Mouse (Mus musculus): ENCODE measurements around the gene Ugt1a6b. TPM values are rescaled to one million over a fixed set of nuclear protein-coding genes. Genes with fewer than 3 reads are reported as not detected.

The Ugt1a6b gene
- polyA plus RNA-seq, 1 experiment from 2014 or later, result not detected

DNA sequence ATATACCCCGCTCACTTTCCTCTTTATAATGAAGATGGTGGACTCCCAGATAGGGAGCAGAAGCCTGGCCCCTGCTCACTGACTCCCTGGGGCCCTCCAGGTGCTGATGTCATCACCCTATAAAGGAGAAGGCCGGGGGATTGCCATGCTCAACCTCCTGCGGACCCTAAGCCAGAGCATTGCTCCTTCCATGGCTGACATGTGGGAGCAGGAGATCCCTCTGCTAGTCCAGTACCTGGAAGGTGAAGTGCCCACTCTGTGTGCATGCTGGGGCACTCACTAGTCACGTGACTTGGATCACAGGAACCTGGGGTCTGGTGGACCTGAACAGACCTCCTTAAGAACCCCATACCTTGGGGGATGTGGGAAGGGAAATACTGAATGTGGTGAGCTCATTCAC, 137.5 kb downstream of the Ugt1a6b start:
- H3K4me2 ChIP-seq (ENCODE audit: low read length), result no peak overlapping the region
- H3K4me1 ChIP-seq (replicated peaks; ENCODE audit: control insufficient read depth, insufficient read depth, low read length), result no peaks in the 10 kb centered on the region
- no peaks in the 10 kb centered on the region for H3K27me3 ChIP-seq (replicated peaks; ENCODE audit: control insufficient read depth, insufficient read depth, low read length)
- 71% methylated on average over 4 of the region's 4 CpGs for WGBS
- H3K27ac ChIP-seq (ENCODE audit: low read depth), result no peak overlapping the region
- DNase-seq (ENCODE audit: low spot score) (no peak), ATAC-seq (replicated peaks; ENCODE audit: low FRiP score, low TSS enrichment, low read depth) (no peak)
- H3K9ac ChIP-seq (ENCODE audit: low read length), result no peak overlapping the region
- peaks cover 73% of the 10 kb centered on the region for H3K9me3 ChIP-seq (ENCODE audit: control insufficient read depth, low read length)
- H3K36me3 ChIP-seq (ENCODE audit: control insufficient read depth, insufficient read depth, low read length), result no peaks in the 10 kb centered on the region
- no peak overlapping the region for H3K4me3 ChIP-seq (ENCODE audit: low read depth, low read length)

DNA sequence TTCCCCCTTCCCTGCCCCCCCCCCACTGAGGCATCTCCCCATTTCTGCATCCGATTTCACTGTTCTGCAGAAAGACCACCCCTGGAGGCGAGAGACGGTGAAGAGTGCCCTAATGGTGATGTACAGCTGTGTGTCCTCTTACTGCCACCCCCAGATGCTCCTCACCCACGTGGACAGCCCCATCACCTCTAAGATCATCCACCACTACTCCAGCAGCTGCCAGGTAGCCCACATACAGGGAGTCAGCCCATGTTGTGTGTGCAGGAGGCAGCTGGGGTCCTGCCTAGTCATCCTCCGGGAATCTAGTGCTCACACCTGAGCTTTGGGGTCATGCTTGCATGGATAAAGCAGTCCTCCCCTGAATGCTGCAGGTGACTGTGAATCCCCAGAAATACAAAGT, 140.8 kb downstream of the Ugt1a6b start:
- H3K27me3 ChIP-seq (replicated peaks; ENCODE audit: control insufficient read depth, insufficient read depth, low read length), result no peaks in the 10 kb centered on the region
- WGBS, result 67% methylated on average over 5 of the region's 5 CpGs
- ATAC-seq (replicated peaks; ENCODE audit: low FRiP score, low TSS enrichment, low read depth) (no peak), DNase-seq (ENCODE audit: low spot score) (no peak)
- no peak overlapping the region for H3K9ac ChIP-seq (ENCODE audit: low read length)
- no peak overlapping the region for H3K27ac ChIP-seq (ENCODE audit: low read depth)
- H3K9me3 ChIP-seq (ENCODE audit: control insufficient read depth, low read length), result peaks cover 67% of the 10 kb centered on the region
- no peaks in the 10 kb centered on the region for H3K36me3 ChIP-seq (ENCODE audit: control insufficient read depth, insufficient read depth, low read length)
- no peaks in the 10 kb centered on the region for H3K4me1 ChIP-seq (replicated peaks; ENCODE audit: control insufficient read depth, insufficient read depth, low read length)
- H3K4me3 ChIP-seq (ENCODE audit: low read depth, low read length), result no peak overlapping the region
- no peak overlapping the region for H3K4me2 ChIP-seq (ENCODE audit: low read length)

DNA sequence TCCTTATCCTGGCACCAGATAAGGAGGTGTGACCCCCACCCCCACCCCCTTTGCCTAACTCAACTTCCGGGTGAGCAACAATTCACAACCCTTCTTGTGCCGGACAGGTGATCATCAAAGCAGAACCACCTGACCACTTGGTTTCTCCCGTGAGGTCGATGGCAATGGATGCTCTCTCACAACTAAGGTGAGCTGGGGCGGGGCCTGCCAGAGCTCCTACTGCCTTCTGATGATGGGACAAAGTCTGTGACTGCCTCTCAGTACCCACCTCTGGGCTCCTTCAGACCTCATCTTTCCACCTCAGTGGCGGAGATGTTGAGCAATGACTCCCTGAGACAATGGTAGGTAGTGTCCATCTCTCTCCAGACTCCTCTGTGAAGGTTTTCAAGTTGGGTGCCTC, 142.8 kb downstream of the Ugt1a6b start:
- H3K36me3 ChIP-seq (ENCODE audit: control insufficient read depth, insufficient read depth, low read length), result no peaks in the 10 kb centered on the region
- 76% methylated on average over 6 of the region's 6 CpGs for WGBS
- DNase-seq (ENCODE audit: low spot score), result no peak
- H3K4me1 ChIP-seq (replicated peaks; ENCODE audit: control insufficient read depth, insufficient read depth, low read length), result no peaks in the 10 kb centered on the region
- no peak overlapping the region for H3K4me3 ChIP-seq (ENCODE audit: low read depth, low read length)
- peaks cover 68% of the 10 kb centered on the region for H3K9me3 ChIP-seq (ENCODE audit: control insufficient read depth, low read length)
- no peaks in the 10 kb centered on the region for H3K27me3 ChIP-seq (replicated peaks; ENCODE audit: control insufficient read depth, insufficient read depth, low read length)
- H3K4me2 ChIP-seq (ENCODE audit: low read length), result no peak overlapping the region
- H3K27ac ChIP-seq (ENCODE audit: low read depth), result no peak overlapping the region
- ATAC-seq (replicated peaks; ENCODE audit: low FRiP score, low TSS enrichment, low read depth), result no peak
- no peak overlapping the region for H3K9ac ChIP-seq (ENCODE audit: low read length)

DNA sequence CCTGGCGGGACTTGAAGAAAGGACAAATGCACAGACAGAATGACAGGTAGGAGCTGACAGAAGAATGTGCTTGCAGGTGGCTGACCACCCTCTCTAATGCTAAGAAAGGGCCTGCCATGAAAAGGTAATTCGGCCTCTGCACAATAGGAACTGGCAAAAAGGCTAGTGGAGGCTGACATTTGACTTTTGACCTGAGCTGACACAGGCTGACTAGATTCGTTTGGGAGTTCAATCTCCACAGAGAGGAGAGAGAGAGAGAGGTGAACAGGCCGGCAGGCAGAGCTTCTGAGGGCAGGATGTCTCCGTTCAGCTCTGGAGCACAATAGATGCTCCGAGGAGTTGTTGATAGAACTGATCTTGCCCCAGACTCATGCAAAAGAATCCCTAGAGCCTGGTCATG, 143.3 kb downstream of the Ugt1a6b start:
- no peak for ATAC-seq (replicated peaks; ENCODE audit: low FRiP score, low TSS enrichment, low read depth)
- H3K27ac ChIP-seq (ENCODE audit: low read depth), result no peak overlapping the region
- H3K4me3 ChIP-seq (ENCODE audit: low read depth, low read length), result no peak overlapping the region
- no peak overlapping the region for H3K4me2 ChIP-seq (ENCODE audit: low read length)
- WGBS, result 47% methylated on average over 6 of the region's 6 CpGs
- no peak for DNase-seq (ENCODE audit: low spot score)
- H3K4me1 ChIP-seq (replicated peaks; ENCODE audit: control insufficient read depth, insufficient read depth, low read length), result no peaks in the 10 kb centered on the region
- H3K9me3 ChIP-seq (ENCODE audit: control insufficient read depth, low read length), result peaks cover 68% of the 10 kb centered on the region
- no peak overlapping the region for H3K9ac ChIP-seq (ENCODE audit: low read length)
- H3K36me3 ChIP-seq (ENCODE audit: control insufficient read depth, insufficient read depth, low read length), result no peaks in the 10 kb centered on the region
- H3K27me3 ChIP-seq (replicated peaks; ENCODE audit: control insufficient read depth, insufficient read depth, low read length), result no peaks in the 10 kb centered on the region

DNA sequence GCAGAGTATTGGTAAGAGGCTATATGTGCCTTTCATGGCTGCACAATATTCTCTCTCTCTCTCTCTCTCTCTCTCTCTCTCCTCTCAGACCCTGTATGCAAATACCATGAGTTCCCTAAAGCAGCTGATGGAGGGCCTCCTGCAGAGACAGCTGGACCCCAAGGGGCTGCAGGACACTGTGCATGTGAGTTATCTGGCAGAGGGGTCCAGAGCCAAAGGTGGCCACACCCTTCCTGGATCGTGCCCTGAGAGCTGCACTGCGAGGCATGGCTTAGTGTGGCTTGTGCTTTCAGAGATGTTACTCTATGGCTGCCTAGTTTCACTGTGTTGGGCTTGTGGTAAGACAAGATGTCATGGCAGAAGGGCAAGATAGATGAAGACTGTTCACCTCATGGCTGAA, 144.6 kb downstream of the Ugt1a6b start:
- H3K4me3 ChIP-seq (ENCODE audit: low read depth, low read length), result no peak overlapping the region
- H3K9me3 ChIP-seq (ENCODE audit: control insufficient read depth, low read length), result peaks cover 67% of the 10 kb centered on the region

DNA sequence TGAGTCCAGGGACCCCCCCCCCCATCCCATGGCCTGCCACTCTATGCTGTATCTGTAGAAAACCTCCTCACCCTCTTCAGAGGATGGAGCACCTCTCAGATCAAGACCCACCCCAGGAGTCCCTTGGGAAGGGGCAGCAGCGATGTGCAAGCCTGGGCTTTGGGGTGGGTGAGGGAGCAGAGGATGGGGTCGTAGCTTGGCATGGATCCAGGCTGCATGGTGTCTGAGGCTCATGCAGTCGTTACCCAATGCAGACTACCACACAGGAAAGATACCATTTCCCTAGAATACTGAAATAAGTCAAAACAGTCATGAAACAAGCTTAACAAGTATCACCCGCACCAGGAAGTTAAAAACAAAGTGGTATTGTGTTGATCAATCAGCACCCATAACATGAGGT, 145.6 kb downstream of the Ugt1a6b start:
- WGBS, result 71% methylated on average over 4 of the region's 4 CpGs
- Histone ChIP-seq H3K27ac (ENCODE audit: low read depth) (no peak overlapping the region), H3K36me3 (ENCODE audit: control insufficient read depth, insufficient read depth, low read length) (no peaks in the 10 kb centered on the region), H3K27me3 (replicated peaks; ENCODE audit: control insufficient read depth, insufficient read depth, low read length) (no peaks in the 10 kb centered on the region), H3K9me3 (ENCODE audit: control insufficient read depth, low read length) (peaks cover 63% of the 10 kb centered on the region), H3K9ac (ENCODE audit: low read length) (no peak overlapping the region), H3K4me3 (ENCODE audit: low read depth, low read length) (no peak overlapping the region), H3K4me2 (ENCODE audit: low read length) (no peak overlapping the region), H3K4me1 (replicated peaks; ENCODE audit: control insufficient read depth, insufficient read depth, low read length) (no peaks in the 10 kb centered on the region)
- DNase-seq (ENCODE audit: low spot score) (no peak), ATAC-seq (replicated peaks; ENCODE audit: low FRiP score, low TSS enrichment, low read depth) (no peak)

More for the DNA sequence above, 144.6 kb downstream of the Ugt1a6b start:
- ATAC-seq (replicated peaks; ENCODE audit: low FRiP score, low TSS enrichment, low read depth) (no peak), DNase-seq (ENCODE audit: low spot score) (no peak)
- H3K27ac ChIP-seq (ENCODE audit: low read depth), result no peak overlapping the region
- WGBS, result 50% methylated on average over 2 of the region's 2 CpGs
- no peak overlapping the region for H3K9ac ChIP-seq (ENCODE audit: low read length)
- no peak overlapping the region for H3K4me2 ChIP-seq (ENCODE audit: low read length)
- H3K27me3 ChIP-seq (replicated peaks; ENCODE audit: control insufficient read depth, insufficient read depth, low read length), result no peaks in the 10 kb centered on the region
- H3K36me3 ChIP-seq (ENCODE audit: control insufficient read depth, insufficient read depth, low read length), result no peaks in the 10 kb centered on the region
- H3K4me1 ChIP-seq (replicated peaks; ENCODE audit: control insufficient read depth, insufficient read depth, low read length), result no peaks in the 10 kb centered on the region

DNA sequence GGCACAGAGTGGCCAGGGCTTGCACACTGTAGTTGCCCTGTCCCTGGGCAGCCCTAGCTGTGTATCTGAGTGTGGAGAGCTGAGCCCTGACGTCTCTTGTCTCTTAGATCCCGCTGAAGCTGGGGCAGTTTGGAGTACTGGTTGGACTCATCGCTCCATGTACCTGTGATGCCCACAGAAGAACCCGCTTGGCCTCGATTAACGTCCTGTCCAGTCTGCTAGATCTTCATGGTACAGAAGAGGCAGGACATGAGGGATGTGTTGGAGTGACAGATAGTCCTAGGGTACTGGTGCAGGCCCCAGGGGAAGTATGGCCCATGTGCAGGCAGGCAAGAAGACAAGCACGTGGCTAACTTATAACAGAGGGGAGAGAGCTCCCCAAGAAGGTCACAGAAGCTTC, 146.5 kb downstream of the Ugt1a6b start:
- Histone ChIP-seq H3K4me3 (ENCODE audit: low read depth, low read length) (no peak overlapping the region), H3K9me3 (ENCODE audit: control insufficient read depth, low read length) (peaks cover 59% of the 10 kb centered on the region), H3K36me3 (ENCODE audit: control insufficient read depth, insufficient read depth, low read length) (no peaks in the 10 kb centered on the region), H3K4me1 (replicated peaks; ENCODE audit: control insufficient read depth, insufficient read depth, low read length) (no peaks in the 10 kb centered on the region), H3K27ac (ENCODE audit: low read depth) (no peak overlapping the region), H3K4me2 (ENCODE audit: low read length) (no peak overlapping the region), H3K9ac (ENCODE audit: low read length) (no peak overlapping the region), H3K27me3 (replicated peaks; ENCODE audit: control insufficient read depth, insufficient read depth, low read length) (no peaks in the 10 kb centered on the region)
- DNase-seq (ENCODE audit: low spot score) (no peak), ATAC-seq (replicated peaks; ENCODE audit: low FRiP score, low TSS enrichment, low read depth) (no peak)
- WGBS, result 78% methylated on average over 7 of the region's 7 CpGs

DNA sequence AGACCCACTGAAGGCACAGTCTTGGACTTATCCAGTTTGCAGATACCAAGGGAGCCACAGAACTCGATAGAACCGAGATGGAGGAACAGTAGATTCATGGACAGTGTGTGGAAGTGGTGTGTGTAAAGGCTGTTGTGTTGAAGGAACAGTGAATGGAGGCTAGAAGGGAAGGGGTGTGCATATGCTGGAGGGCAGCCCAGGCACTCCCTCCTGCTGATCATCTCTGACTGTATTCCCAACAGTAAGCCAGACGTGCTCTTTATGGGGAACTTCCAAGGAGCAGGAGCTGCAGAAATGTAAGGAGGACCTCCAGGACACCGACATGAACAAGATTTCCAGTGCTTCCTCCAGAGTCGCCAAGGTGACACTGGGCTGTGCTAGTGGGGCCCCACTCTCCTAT, 147.0 kb downstream of the Ugt1a6b start:
- 81% methylated on average over 5 of the region's 5 CpGs for WGBS
- ATAC-seq (replicated peaks; ENCODE audit: low FRiP score, low TSS enrichment, low read depth) (no peak), DNase-seq (ENCODE audit: low spot score) (no peak)
- Histone ChIP-seq H3K27me3 (replicated peaks; ENCODE audit: control insufficient read depth, insufficient read depth, low read length) (no peaks in the 10 kb centered on the region), H3K4me1 (replicated peaks; ENCODE audit: control insufficient read depth, insufficient read depth, low read length) (no peaks in the 10 kb centered on the region), H3K36me3 (ENCODE audit: control insufficient read depth, insufficient read depth, low read length) (no peaks in the 10 kb centered on the region), H3K27ac (ENCODE audit: low read depth) (no peak overlapping the region), H3K9me3 (ENCODE audit: control insufficient read depth, low read length) (peaks cover 62% of the 10 kb centered on the region), H3K9ac (ENCODE audit: low read length) (no peak overlapping the region), H3K4me3 (ENCODE audit: low read depth, low read length) (no peak overlapping the region), H3K4me2 (ENCODE audit: low read length) (no peak overlapping the region)

DNA sequence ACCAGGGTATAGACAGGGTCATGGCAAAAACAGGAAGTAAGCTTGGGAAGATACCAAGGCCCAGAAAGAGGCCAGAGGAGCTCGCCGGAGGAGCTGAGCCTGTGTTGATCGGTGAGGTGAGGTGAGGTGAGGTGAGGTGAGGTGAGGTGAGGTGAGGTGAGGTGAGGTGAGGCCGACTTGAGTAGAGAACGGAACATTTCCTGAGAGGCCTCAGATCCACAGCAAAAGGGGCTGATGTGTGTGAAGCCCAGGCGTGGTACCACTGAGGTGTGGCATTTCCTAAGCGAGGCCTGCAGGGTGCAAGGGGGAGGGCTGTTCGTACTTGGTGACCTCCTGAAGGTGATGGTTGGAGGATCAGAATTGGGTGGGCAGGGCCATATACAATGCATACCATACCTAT, 150.1 kb downstream of the Ugt1a6b start:
- no peak for DNase-seq (ENCODE audit: low spot score)
- Histone ChIP-seq H3K4me2 (ENCODE audit: low read length) (no peak overlapping the region), H3K9ac (ENCODE audit: low read length) (no peak overlapping the region), H3K4me3 (ENCODE audit: low read depth, low read length) (no peak overlapping the region), H3K27me3 (replicated peaks; ENCODE audit: control insufficient read depth, insufficient read depth, low read length) (no peaks in the 10 kb centered on the region), H3K36me3 (ENCODE audit: control insufficient read depth, insufficient read depth, low read length) (no peaks in the 10 kb centered on the region), H3K4me1 (replicated peaks; ENCODE audit: control insufficient read depth, insufficient read depth, low read length) (no peaks in the 10 kb centered on the region), H3K27ac (ENCODE audit: low read depth) (no peak overlapping the region), H3K9me3 (ENCODE audit: control insufficient read depth, low read length) (peaks cover 66% of the 10 kb centered on the region)
- 72% methylated on average over 8 of the region's 8 CpGs for WGBS
- ATAC-seq (replicated peaks; ENCODE audit: low FRiP score, low TSS enrichment, low read depth), result no peak

Measured in intestine, embryonic 14.5 days (tissue).